Mouse (Mus musculus): ENCODE measurements around the gene Hoxd10. TPM values are rescaled to one million over a fixed set of nuclear protein-coding genes. Genes with fewer than 3 reads are reported as not detected.

Hoxd10 gene
- total RNA-seq, 2 experiments from 2014 or later = 0.22 TPM; not detected in 1

DNA sequence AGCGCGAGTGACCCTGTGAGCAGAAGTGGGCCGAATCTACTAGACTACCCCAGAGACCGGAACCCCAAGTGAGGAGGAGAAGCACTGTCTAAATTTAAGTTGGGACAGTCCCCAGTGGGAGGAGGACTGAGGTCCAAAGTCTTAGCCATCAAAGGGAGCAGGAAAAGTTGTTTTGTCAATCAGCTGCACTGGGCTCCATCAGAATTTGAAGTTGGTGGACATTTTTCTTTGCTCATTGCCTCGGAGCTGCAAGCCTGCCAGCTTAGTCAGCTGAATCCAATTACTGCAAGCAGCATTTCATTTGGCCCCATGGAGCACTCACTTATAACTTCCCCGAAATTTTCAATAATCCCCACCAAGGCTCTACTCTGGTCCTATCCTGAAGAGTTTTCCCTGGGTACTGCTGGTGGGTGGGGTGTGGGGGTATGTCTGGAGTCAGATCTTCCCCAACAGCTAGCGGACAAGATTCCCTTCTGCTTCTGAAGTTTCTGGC, 45.9 kb downstream of the Hoxd10 start:
- no peak for DNase-seq
- intact Hi-C loops (cut with DNase I) = loop anchor here (5.0 kb wide), 1 partner anchor 85 kb away; no protein-coding TSS in a partner anchor

- intact Hi-C loops (cut with DNase I) = loop anchor here (5.0 kb wide), 1 partner anchor 87 kb away; no protein-coding TSS in a partner anchor
Measured at GRCm38 (mm10) chr2:74738623-74739475, 47.1 kb downstream of the Hoxd10 start.

GRCm38 (mm10) chr2:74739476-74739800, 47.7 kb downstream of the Hoxd10 start:
- intact Hi-C loops (cut with DNase I) = loop anchor here (5.0 kb wide), 1 partner anchor 87 kb away; no protein-coding TSS in a partner anchor

More at GRCm38 (mm10) chr2:74738623-74739475, 47.1 kb downstream of the Hoxd10 start:
- DNase-seq = no peak

GRCm38 (mm10) chr2:74739869-74740268, 48.1 kb downstream of the Hoxd10 start:
- DNase-seq = no peak
- intact Hi-C loops (cut with DNase I) = loop anchor here (5.0 kb wide), 1 partner anchor 88 kb away; no protein-coding TSS in a partner anchor

More at GRCm38 (mm10) chr2:74739476-74739800, 47.7 kb downstream of the Hoxd10 start:
- DNase-seq = no peak

DNA sequence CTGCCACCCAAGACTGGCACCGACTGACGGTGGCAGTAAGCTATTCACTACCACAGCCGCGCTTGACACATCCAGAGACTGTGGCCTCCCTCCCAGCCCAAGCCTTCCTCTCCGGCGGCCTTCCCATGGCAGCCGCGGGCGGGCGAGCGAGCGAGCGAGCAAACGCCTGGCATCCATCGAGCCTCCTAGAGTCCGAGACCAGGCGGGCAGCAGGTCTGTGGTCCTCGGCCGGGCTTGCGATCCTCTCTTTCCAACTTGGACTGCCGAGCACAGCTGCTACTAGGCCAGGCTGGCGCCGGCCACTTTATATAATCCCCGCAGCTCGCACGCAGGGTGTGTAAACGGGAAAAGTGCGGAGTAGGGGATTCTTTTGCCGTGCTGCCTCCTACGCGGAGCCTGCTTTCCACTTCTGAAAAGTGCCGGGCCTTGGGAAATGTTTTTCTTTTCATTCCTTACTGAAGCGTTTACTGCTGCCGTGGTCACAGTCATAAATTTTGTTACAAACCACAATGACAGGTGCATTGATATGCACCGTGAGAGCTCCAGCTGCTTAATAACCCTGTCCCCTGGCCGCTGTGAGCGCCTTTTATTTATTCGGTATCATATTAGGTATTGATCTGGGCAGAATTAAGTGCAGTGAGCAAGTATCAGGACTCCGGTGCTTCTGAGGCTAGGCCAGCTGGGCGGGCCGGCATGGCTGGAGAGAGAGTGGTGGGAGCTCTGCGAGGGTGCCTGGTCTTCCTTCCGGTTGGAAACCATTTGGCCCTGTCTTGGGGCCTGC, 48.8 kb downstream of the Hoxd10 start:
- intact Hi-C loops (cut with DNase I) = no loop called here

DNA sequence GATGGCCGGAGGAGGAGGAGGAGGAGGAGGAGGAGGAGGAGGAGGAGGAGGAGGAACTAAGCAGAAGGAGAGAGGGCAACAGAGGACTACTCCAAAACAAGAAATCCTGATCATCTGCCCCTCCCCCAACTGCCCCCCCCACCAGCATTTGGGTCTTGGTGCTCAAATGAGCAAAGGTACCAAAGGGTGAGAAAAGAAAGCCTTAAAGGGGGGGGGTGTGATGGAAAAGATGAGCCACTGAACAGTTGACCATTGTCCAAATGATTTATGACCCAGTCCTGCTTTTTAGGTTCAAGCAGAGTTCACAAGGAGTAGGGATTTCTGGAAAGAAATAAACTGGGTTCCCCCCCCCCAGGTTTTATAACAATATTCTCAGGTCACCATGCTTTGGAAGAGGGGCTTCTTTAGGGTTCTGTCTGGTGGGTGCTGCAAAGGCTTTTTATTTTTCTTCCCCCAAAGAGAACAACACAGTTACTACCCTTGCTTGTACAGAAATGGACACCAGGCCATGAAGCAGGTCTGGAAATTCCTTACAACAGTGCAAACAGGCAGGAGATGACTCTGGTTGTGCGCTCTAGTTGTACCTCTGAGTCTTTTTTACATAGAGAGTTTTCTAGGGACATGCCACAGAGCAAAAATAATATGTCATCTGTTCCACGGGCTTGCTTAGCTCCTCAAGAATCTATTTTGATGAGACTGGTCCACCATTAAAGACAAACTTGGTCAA, 49.7 kb downstream of the Hoxd10 start:
- no peak for DNase-seq
- intact Hi-C loops (cut with DNase I) = no loop called here

More for the DNA sequence above, 48.8 kb downstream of the Hoxd10 start:
- no peak for DNase-seq

GRCm38 (mm10) chr2:74741979-74742277, 50.2 kb downstream of the Hoxd10 start:
- DNase-seq = no peak
- intact Hi-C loops (cut with DNase I) = no loop called here

Small RNA genes within 50 kb of the gene (microRNA-seq; reads per million reads assigned to microRNA genes)
- gene Gm44463 (ENCODE audit: borderline number of aligned reads in 2 of 2) = 0 reads per million in 2 experiments
- gene Mir10b (ENCODE audit: borderline number of aligned reads in 2 of 2) = 937 to 1,555 reads per million in 2 experiments

Other genes with a start within 250 kb of the Hoxd10 start
- gene Lnpk, start 112.5 kb upstream of the Hoxd10 start, total RNA-seq (2021) = 10 to 100 TPM; 19.4 to 19.9 TPM
- gene Evx2, start 32.4 kb upstream of the Hoxd10 start, total RNA-seq (2021) = not detected
- not detected for gene Hoxd13, start 23.6 kb upstream of the Hoxd10 start, total RNA-seq (2021)
- not detected for gene Hoxd12, start 16.9 kb upstream of the Hoxd10 start, total RNA-seq (2021)
- not detected for gene Hoxd11, start 12.4 kb upstream of the Hoxd10 start, total RNA-seq (2021)
- gene Hoxd9, start 5.8 kb downstream of the Hoxd10 start, total RNA-seq (2021) = under 1 TPM; 0.36 to 0.41 TPM
- gene Hoxd8, start 12.7 kb downstream of the Hoxd10 start, total RNA-seq (2021) = 1 to 10 TPM; 1.1 to 1.3 TPM
- gene Hoxd3, start 20.0 kb downstream of the Hoxd10 start, total RNA-seq (2021) = not detected
- gene Hoxd4, start 20.0 kb downstream of the Hoxd10 start, total RNA-seq (2021) = under 1 TPM; 0.19 to 0.28 TPM
- gene Gm28230, start 34.8 kb downstream of the Hoxd10 start, total RNA-seq (2021) = not detected
- not detected for gene Hoxd1, start 71.1 kb downstream of the Hoxd10 start, total RNA-seq (2021)
- gene Mtx2, start 133.9 kb downstream of the Hoxd10 start, total RNA-seq (2021) = 100 to 1,000 TPM; 115 to 121 TPM

Data from heart, postnatal 36 days (tissue).